Mouse (Mus musculus) layer of hippocampus, postnatal 14 days (tissue): Measurements from ENCODE around the gene Lrrc58. TPM values are rescaled to one million over a fixed set of nuclear protein-coding genes. Genes with fewer than 3 reads are reported as not detected.

Experiments used
- DNase-seq, 2 experiments: peaks; one replicate each; pipeline ENCODE4 v3.0.0; 2021 to 2022; ENCODE audit warnings: low spot score in 2 of 2, mixed read lengths in 1 of 2
- total RNA-seq, 2 experiments: library from RNA; stranded (reverse); gene quantifications; 2 replicates each; pipeline ENCODE4 v1.2.3; 2021

Gene Lrrc58
- total RNA-seq, 2 experiments from 2014 or later = 123 to 140 TPM

DNA sequence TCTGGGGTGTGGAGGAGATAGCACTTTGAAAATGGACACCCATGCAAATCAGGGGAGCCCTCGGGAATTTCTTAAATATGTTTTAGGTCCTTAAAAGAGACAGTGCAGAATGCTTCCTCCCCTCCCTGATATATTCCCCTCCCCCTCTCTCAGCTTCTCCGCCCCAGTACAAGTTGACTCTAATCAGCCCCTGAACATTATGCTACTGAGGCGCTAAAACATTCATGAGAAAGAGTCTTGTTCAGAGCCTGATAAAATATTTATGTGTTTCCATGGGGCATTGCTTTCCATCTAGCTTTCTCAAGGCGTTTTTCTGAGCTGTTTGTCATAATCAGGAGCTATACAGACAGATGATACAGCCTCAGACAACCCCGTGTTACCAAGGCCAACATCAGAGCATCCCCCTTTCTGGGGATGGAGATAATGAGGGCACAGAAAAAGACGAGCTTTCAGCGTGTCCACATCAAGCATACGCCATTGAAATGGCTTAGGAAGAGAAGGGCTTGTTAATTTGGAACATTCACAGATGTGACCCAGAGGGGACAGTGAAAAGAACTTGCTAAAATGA is 52.7 kb downstream of the Lrrc58 start:
- no peak for DNase-seq

DNA sequence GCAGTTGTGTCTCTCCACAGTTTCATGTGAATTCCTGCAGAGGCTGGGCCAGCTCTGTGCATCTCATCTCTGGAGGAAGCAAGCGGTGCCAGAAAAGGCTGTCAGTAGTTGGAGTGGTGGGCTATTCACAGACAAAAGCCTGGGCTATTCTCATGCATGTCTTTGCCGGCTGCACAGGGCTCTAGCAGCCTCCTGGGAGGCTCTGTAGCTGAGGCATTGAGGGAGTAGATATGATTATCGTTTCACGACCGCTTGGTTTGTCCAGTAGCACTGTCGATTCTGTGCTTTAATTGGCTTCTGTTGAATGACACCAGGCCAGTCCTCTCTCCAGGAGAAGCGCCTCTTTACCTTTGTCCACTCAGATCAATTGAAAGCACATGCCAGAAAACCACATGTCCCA is 57.9 kb downstream of the Lrrc58 start:
- DNase-seq = no peak

DNA sequence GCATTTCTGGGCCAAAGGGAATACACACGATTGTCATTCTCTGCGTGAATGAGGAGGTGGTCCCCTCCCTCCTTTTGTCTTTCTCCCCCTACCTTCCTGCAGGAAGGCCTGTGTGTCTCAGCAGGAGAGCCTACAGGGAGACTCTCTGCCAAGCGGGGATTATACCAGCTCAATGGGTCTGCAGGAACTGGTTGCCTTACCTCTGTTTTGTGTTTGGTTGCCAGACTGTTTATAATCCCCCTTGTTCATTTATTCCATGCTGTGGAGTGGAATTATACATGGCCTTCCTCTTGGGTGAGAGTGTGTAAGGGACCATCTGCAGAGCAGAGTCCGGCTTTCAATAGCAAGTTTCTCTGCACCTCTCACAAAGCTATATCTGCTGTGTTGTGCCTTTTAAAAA is 58.9 kb downstream of the Lrrc58 start:
- no peak for DNase-seq

DNA sequence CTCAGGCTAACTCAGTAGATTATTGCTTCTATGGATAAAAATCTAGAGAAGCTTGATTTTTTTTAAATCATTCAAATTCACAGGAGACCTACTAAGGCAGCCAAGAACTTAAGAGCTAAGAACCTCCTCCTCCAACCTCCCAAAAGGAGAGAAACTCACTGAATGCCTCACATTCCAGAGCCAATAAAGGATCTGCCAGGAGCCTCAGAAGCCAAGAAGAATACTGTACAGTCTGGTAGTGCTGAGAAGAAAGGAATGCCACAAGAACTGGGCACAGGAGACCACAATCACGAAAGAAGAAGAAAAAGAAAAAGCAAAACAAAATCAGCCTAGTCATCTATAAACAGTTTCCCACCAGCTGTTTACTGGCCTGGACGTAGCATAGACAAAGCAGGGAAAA is 60.8 kb downstream of the Lrrc58 start:
- DNase-seq = no peak

DNA sequence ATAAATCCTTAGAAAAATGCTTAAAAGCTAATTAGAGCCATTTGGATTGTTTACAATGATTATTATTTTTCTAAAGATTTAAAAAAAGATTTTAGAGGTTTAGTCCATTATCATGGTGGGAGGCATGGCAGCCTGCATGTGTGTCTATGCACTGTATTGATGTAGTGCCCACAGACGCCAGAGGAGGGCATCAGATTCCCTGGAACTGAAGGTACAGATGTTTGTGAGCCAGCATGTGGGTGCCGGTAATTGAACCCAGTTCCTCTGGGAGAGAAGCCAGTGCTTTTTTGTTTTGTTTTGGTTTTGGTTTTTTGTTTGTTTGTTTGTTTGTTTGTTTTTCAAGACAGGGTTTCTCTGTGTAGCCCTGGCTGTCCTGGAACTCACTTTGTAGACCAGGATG is 61.4 kb downstream of the Lrrc58 start:
- no peak for DNase-seq

DNA sequence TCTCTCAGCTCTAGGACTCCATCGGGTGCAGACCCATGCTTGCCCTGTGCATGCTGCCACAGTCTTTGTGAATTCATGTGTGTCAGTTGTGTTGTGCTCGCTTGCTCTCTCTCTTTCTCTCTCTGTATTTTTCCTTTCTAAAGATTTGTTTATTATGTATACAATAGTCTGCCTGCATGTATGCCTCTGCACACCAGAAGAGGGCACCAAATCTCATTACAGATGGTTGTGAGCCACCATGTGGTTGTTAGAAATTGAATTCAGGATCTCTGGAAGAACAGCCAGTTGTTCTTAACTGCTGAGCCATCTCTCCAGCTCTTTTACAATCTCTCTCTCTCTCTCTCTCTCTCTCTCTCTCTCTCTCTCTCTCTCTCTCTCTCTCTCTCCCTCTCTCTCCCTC is 66.7 kb downstream of the Lrrc58 start:
- DNase-seq = no peak

DNA sequence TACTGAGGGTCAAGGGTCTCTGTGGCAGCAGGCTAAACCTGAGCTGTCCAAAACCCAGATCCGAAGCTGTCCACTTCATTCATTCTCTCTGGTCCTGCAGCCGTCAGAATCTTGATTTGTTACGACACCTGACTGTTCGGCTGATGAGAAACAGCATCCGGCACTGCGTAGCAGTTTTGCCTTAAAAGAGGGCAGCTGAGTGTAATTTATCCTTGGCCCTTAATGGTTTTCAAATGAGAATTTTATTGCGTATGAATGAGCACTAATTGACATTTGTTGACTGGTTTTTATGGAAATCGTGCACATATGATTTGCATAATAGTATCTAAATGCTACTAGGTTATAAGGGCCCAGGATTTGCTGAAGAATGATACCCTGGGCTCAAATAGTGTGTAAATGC is 69.1 kb downstream of the Lrrc58 start:
- DNase-seq = no peak

Other genes with a start within 250 kb of the Lrrc58 start
- gene Ndufb4, start 213.9 kb upstream of the Lrrc58 start, total RNA-seq = 10 to 100 TPM; 70.0 to 84.8 TPM
- gene Fstl1, start 91.5 kb upstream of the Lrrc58 start, total RNA-seq = 10 to 100 TPM; 49.7 to 58.0 TPM
- under 1 TPM in 1 of 2 experiments, not detected in 1; 0.45 TPM for gene Gm36028, start 7.2 kb upstream of the Lrrc58 start, total RNA-seq
- gene Gpr156, start 48.1 kb downstream of the Lrrc58 start, total RNA-seq = 1 to 10 TPM; 1.1 to 1.2 TPM
- gene Gsk3b, start 220.6 kb downstream of the Lrrc58 start, total RNA-seq = 100 to 1,000 TPM; 189 to 199 TPM